Mouse (Mus musculus) thymus, postnatal 25 days (tissue): ENCODE results near the gene Evi5.

Experiments
- DNase-seq: peaks from one replicate; pipeline ENCODE4 v3.0.0; 2022

Gene Evi5

GRCm38 (mm10) chr5:107868905-107869424, 5.9 kb downstream of the Evi5 start:
- peak; percentile 68 for DNase-seq

GRCm38 (mm10) chr5:107867970-107868904, 6.7 kb downstream of the Evi5 start:
- peak; percentile 64 for DNase-seq

GRCm38 (mm10) chr5:107866127-107867126, 8.5 kb downstream of the Evi5 start:
- no peak for DNase-seq

GRCm38 (mm10) chr5:107863971-107864370, 10.9 kb downstream of the Evi5 start:
- DNase-seq, result no peak

- DNase-seq, result peak; percentile 19
Measured at GRCm38 (mm10) chr5:107858963-107859362, 15.9 kb downstream of the Evi5 start.

- DNase-seq, result no peak
Measured at GRCm38 (mm10) chr5:107855546-107855945, 19.4 kb downstream of the Evi5 start.

DNA sequence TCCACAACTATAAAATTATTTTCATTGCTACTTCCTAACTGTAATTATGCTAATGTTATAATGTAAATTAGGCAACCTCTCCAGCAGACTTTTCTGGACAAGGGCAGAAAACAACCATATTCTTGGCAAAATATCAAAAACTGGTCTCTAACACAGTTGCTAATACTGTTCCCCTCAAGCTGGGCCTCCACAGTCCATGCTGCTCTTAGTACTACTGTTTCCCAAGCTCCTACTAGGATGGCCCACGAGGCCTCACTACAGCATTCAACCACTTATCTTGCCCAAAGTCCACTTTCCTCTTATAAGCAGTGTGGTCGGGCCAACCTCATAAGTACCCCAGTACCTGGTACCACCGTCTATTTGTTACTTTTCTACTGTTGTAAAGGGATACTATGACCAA, 20.4 kb downstream of the Evi5 start:
- DNase-seq, result no peak

DNA sequence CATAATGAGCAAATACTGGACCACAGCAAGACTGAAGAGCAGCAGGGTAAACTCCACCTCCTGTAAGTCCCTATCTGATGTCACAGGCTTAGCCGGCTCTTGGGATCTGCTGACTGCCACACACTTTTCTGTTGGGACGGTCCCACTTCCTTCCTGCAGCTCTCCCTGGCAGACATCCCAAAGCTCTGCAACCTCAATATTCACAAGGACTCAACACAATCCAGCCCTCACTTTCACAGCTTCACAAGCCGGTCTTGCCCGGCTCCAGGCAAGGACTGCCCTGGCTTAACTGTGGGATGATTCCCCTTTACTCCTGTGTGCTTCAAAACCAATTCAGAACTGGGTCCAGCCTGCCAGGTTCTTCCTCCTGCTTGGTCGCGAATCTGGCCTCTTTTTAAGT, 21.1 kb downstream of the Evi5 start:
- DNase-seq, result no peak

DNA sequence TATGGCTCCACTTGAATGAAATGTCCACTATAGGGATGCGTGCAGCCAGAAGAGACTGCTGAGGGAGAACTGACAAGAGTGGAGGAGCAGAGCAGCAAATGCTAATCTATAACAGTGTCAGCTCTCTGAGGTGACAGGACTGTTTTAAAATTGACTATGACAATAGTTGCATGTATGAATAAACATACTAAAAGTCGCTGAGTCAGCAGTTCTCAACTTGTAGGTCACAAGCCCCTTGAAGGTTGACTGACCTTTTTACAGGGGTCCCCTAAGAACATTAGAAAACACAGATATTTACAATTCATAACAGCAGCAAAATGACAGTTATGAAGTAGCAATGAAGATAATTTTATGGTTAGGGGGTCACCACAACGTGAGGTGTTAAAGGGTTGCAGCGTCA, 25.9 kb downstream of the Evi5 start:
- DNase-seq, result no peak

- no peak for DNase-seq
Measured at GRCm38 (mm10) chr5:107847817-107848216, 27.1 kb downstream of the Evi5 start.

GRCm38 (mm10) chr5:107847349-107847748, 27.6 kb downstream of the Evi5 start:
- no peak for DNase-seq

DNA sequence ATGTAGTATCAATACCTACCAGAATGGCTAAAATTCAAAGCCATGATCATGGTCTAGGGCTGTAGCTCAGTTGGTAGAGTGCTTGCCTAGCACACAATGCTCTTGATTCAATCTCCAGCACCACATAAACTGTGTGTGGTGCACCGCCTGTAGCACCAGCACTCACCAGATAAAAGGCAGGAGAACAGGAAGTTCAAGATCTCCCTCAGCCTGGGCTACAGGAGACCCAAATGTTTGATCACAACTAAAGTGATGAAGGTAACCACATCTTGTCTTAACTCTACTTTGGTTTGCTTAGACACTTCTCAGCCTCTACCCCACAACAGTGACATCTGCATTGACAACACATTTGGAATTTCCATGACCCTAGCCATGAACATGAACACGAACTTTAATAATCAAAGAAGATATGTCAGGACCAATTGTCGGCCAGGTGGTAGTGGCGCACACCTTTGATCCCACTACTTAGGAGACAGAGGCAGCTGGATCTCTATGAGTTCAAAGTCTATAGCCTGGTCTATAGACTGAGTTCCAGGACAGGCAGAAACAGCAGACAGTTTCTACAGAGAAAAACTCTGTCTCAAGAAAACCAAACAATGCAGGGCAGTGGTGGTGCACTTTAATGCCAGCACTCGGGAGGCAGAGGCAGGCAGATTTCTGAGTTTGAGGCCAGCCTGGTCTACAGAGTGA, 34.2 kb downstream of the Evi5 start:
- peak; percentile 34 for DNase-seq

- DNase-seq, result no peak
Measured at GRCm38 (mm10) chr5:107838891-107839644, 35.8 kb downstream of the Evi5 start.

- DNase-seq, result no peak
Measured at GRCm38 (mm10) chr5:107834287-107834686, 40.6 kb downstream of the Evi5 start.

DNA sequence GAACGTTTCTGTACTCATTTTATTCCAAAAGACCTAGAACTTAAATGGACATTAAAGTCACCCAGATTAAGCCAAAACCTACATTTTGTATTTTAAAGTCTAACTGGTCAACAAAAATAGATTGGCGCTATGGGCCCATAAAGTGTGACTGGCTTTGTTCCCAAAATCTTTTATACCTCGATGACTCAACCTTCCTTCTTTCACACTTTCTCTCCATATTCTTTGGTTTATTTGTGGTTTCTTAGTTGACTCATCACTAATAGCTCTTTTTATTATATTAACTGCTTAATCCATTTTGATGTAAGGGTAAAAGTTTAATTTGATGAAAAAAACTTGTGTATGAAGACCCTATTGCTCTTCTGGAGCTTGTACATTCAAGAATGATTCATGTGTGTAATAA, 43.6 kb downstream of the Evi5 start:
- no peak for DNase-seq

- no peak for DNase-seq
Measured at GRCm38 (mm10) chr5:107829998-107830560, 44.8 kb downstream of the Evi5 start, which contains the start of gene Ube2d2b. TSS of gene Ube2d2b (plus strand) at chr5:107830099.

DNA sequence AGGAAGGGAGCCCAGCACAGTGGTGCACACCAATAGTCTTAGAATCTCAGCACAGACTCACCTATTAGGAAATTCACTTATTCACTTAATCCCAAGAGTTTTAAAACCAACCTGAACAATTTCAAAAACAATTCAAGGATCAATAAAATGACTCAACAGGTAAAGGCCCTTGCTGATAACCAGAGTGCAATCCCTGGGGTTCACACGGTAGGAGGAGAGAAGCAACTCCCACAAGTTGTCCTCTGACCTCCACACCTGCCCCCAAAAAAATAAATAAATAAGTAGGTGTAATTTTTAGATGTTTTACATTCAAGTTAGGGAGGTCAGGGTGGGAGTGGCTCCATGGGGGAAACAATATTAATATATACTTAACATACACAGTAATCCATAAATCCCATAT, 52.4 kb downstream of the Evi5 start:
- no peak for DNase-seq

- DNase-seq, result no peak
Measured at GRCm38 (mm10) chr5:107814651-107815050, 60.3 kb downstream of the Evi5 start.

DNA sequence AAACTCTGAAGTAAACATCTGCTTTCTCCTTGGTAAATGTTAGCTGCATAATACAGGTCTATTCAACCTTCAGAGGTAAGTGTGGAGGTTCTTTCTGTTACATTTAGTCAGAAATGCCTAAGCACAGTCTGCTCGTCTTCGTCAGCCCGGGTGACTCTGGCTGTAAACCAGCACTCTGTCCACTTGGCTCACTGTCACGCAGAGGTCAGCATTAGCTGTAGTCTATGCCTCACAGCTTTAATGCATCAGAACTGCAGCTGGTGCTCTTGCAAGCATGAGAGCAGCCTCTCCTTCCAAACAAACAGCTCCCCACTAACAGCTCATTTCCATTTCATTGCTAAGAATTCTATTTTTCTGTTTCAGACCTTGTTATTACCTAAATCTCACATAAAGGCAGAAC, 67.4 kb downstream of the Evi5 start:
- DNase-seq, result no peak

GRCm38 (mm10) chr5:107802621-107803020, 72.3 kb downstream of the Evi5 start:
- no peak for DNase-seq

- DNase-seq, result no peak
Measured at GRCm38 (mm10) chr5:107801234-107801633, 73.7 kb downstream of the Evi5 start.
